Mouse (Mus musculus) MEL (cell line): ENCODE data around the gene Chst3.

Experiments used
- ELF1 ChIP-seq: IDR thresholded peaks from 2 replicates; pipeline ENCODE4 v1.6.1; 2014; ENCODE audit warnings: low read depth, mild to moderate bottlenecking, inconsistent platforms, low read length, improper control_type of control experiment, moderate library complexity
- POLR2A ChIP-seq, 2 experiments: IDR thresholded peaks; 2 replicates each; pipeline ENCODE4 v1.6.1; 2011 to 2012; ENCODE audit warnings: low read length in 2 of 2, mild to moderate bottlenecking in 2 of 2, control low read depth in 1 of 2, improper control_type of control experiment in 1 of 2, low read depth in 1 of 2, moderate library complexity in 1 of 2; ENCODE audit not compliant: control insufficient read depth in 1 of 2, insufficient read depth in 1 of 2, poor library complexity in 1 of 2

GRCm38 (mm10) chr10:60261530-60261929 lies 42.5 kb upstream of the Chst3 start:
- TF ChIP-seq ELF1, result no peak
- no peak for TF ChIP-seq POLR2A (IDR thresholded peaks at IDR 0.05; ENCODE audit: control insufficient read depth in 1 of 2, insufficient read depth in 1 of 2, low read depth in 1 of 2, low read length in 2 of 2, poor library complexity in 1 of 2)
